Mouse (Mus musculus) naive thymus-derived CD4-positive, alpha-beta T cell, adult 2 months (primary cell): ENCODE data around the gene Klhl5.

ENCODE experiments used
- DNase-seq: peaks from one replicate; pipeline ENCODE4 v3.0.0-alpha.2; 2011; ENCODE audit warnings: low read depth

The Klhl5 gene

GRCm38 (mm10) chr5:65106876-65107772, at the start of gene Klhl5:
TSS of gene Klhl5 (plus strand) at chr5:65107539.
- peak; percentile 84 for DNase-seq

GRCm38 (mm10) chr5:65057596-65057995, 49.7 kb upstream of the Klhl5 start:
- DNase-seq: no peak

GRCm38 (mm10) chr5:65059806-65060205, 47.5 kb upstream of the Klhl5 start:
- no peak for DNase-seq

- DNase-seq: no peak
Measured at GRCm38 (mm10) chr5:65062236-65062635, 45.1 kb upstream of the Klhl5 start.

- DNase-seq: no peak
Measured at GRCm38 (mm10) chr5:65063266-65063665, 44.1 kb upstream of the Klhl5 start.

- DNase-seq: no peak
Measured at GRCm38 (mm10) chr5:65068166-65068565, 39.2 kb upstream of the Klhl5 start.

- DNase-seq: no peak
Measured at GRCm38 (mm10) chr5:65069872-65070271, 37.5 kb upstream of the Klhl5 start.

GRCm38 (mm10) chr5:65071689-65072118, 35.6 kb upstream of the Klhl5 start:
- no peak for DNase-seq

GRCm38 (mm10) chr5:65073247-65073646, 34.1 kb upstream of the Klhl5 start:
- DNase-seq: no peak

- DNase-seq: no peak
Measured at GRCm38 (mm10) chr5:65074693-65075092, 32.6 kb upstream of the Klhl5 start.

- DNase-seq: peak; percentile 29
Measured at GRCm38 (mm10) chr5:65076087-65076486, 31.3 kb upstream of the Klhl5 start.

- DNase-seq: no peak
Measured at GRCm38 (mm10) chr5:65076748-65077147, 30.6 kb upstream of the Klhl5 start.

GRCm38 (mm10) chr5:65078081-65078480, 29.3 kb upstream of the Klhl5 start:
- DNase-seq: no peak

GRCm38 (mm10) chr5:65079881-65080280, 27.5 kb upstream of the Klhl5 start:
- no peak for DNase-seq

GRCm38 (mm10) chr5:65081836-65082235, 25.5 kb upstream of the Klhl5 start:
- no peak for DNase-seq

GRCm38 (mm10) chr5:65086522-65086921, 20.8 kb upstream of the Klhl5 start:
- no peak for DNase-seq

GRCm38 (mm10) chr5:65089707-65090106, 17.6 kb upstream of the Klhl5 start:
- no peak for DNase-seq

GRCm38 (mm10) chr5:65091184-65091858, 16.0 kb upstream of the Klhl5 start:
- DNase-seq: peak; percentile 77

GRCm38 (mm10) chr5:65091921-65092320, 15.4 kb upstream of the Klhl5 start, which contains the start of gene Tmem156:
TSS of gene Tmem156 (minus strand) at chr5:65092132.
- no peak for DNase-seq

- DNase-seq: no peak
Measured at GRCm38 (mm10) chr5:65093769-65094168, 13.6 kb upstream of the Klhl5 start.

GRCm38 (mm10) chr5:65094902-65095545, 12.3 kb upstream of the Klhl5 start:
- no peak for DNase-seq

- DNase-seq: no peak
Measured at GRCm38 (mm10) chr5:65096082-65096481, 11.3 kb upstream of the Klhl5 start.

- DNase-seq: no peak
Measured at GRCm38 (mm10) chr5:65096805-65097204, 10.5 kb upstream of the Klhl5 start.
